Mouse (Mus musculus): ENCODE data around the gene Mbd6. TPM values are rescaled to one million over a fixed set of nuclear protein-coding genes. Genes with fewer than 3 reads are reported as not detected.
A peak's percentile ranks its signal among the peaks of the same experiment; 100 is the strongest.

Mbd6 gene
- total RNA-seq, 2 experiments from 2014 or later: 42.2 to 52.4 TPM

DNA sequence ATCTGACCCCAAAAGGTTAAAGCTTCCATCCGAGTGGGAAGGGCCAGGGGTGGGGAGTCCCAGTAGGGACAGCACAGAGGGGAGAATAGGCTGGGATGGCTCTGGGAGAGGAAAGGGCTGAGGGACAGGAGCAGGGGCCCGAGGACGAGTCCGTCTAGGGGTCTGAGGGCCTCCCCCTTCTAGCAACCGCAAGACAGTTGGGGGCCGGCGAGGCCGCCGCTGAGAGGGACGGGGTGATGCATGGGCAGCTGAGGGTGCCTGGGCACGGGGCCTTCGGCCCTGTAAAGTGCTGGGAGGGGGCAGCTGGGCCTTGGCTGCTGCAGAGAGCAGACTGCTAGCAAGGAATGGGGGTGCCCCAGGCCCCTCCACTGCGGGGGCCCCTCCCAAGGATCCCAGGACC is 3.2 kb downstream of the Mbd6 start:
- no peak overlapping the region for H3K27ac ChIP-seq
- H3K4me3 ChIP-seq: no peak overlapping the region
- DNase-seq (ENCODE audit: extremely low spot score in 1 of 2, low spot score in 2 of 2): no peak
- intact Hi-C loops (cut with DNase I): no loop called here
- TF ChIP-seq CTCF (IDR thresholded peaks at IDR 0.05): no peak

DNA sequence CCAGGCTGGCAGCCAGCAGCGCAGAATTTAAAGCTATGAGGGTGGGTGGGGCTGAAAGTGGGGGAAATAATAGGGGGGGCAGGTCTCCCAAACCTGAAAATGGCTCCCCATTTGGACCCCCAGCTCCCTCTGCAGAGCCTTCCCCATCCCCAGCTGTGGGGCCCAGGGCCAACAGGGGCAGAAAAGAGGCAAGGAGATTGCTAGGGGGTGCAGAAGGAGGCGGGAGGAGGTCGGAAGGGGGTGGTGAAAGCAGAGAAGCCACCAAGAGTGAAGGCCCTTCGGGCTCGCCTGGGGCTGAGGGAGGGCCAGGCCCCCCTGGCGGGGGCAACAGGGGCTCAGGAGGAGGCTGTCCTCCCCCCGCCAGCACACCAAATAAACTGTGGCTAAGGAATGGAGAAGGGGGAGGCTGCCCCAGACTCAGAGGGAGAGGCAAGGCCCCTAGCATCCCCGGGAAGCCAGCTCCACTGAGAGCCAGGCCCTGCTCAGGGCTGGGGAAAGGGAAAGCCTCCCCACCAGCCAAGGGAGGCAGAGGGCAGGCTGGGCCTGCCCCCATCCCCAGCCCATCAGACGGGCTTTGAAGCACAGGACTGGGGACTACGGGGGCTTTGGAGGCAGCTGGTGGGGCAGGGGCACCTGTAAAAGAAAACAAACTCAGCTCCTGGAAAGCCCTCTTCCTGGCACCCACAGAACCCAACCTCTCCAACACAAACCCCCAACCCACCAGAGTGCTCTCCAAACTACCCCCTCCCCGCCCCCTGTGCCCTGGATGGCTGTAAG is 3.9 kb downstream of the Mbd6 start:
- DNase-seq (ENCODE audit: extremely low spot score in 1 of 2, low spot score in 2 of 2): no peak
- no peak for TF ChIP-seq CTCF (IDR thresholded peaks at IDR 0.05)
- Histone ChIP-seq H3K4me3 (no peak overlapping the region), H3K27ac (no peak overlapping the region)
- intact Hi-C loops (cut with DNase I): no loop called here

DNA sequence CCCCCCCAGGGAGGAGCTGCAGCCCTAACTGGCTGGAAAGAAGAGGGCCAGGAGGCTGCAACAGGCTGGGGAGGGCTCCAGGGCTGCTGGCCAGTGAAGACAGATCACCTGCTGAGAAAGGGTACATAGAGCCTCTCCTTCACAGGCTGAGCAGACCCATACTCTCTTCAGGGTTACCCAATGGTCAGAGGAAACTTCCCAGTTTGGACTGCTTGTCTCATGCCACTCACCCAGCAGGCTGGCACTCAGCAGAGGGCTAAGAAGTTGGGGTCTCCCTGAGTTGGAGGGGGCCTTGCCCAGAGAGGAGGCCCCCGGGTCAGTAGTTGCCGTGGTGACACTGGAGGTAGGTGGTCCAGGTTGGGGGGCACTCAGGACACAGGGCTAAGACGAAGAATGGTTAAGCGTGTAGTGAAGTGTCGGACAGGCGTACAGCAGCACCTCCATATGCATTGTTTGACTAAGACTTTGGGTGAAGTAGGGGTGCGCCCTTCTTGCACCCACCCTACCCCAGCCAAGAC is 4.7 kb downstream of the Mbd6 start:
- intact Hi-C loops (cut with DNase I): no loop called here
- no peak for TF ChIP-seq CTCF (IDR thresholded peaks at IDR 0.05)
- H3K27ac ChIP-seq: no peak overlapping the region

DNA sequence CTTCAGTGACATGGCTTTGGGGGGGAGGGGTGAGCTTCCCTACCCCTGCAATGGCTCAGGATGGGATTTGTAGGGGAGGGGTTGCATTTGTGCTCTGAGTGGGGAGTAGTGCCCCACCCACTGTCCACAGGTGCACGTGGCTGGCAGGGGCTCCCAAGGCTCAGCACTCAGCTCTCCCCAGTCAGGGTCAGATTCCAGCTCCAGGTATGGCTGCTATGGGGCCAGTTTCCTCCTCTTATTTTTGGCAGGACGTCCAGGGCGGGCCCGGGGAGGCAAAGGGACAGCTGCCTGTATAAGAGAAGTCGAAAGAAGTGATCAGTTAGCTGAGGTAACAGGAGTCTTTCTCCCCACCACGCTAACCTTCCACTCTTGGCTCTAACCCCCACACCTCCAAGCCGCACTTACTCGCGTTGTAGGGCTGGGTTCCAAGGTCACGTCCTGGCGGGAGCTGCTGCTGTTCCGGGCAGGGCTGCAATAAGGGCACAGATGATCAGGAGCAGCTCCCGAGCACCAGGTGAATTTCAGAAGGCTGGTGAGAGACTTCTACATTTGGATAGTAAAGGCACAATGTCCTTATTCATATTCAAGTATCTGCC is 6.1 kb downstream of the Mbd6 start:
- Histone ChIP-seq H3K4me3 (no peak overlapping the region), H3K27ac (no peak overlapping the region)
- no peak for TF ChIP-seq CTCF (IDR thresholded peaks at IDR 0.05)
- no peak for DNase-seq (ENCODE audit: extremely low spot score in 1 of 2, low spot score in 2 of 2)
- intact Hi-C loops (cut with DNase I): no loop called here

More for the DNA sequence above, 4.7 kb downstream of the Mbd6 start:
- DNase-seq (ENCODE audit: extremely low spot score in 1 of 2, low spot score in 2 of 2): no peak
- H3K4me3 ChIP-seq: no peak overlapping the region

DNA sequence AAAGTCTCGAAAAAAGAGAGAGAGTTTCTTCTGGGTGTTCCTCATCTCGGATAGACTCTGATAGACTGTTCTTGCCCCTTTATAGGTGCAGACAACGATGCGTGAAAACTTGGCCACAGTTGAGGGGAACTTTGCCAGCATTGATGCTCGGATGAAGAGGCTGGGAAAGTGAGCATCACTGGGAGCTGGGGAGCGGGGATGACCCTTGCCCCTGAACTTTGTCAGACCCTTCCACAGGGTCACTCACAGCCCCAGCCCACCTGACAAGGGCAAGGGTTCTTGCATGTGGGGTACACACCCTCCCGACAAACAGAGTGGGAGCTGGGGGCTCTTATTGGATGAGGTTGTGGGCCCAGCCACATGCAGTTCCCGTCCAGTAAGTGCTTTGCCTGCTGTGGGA is 7.5 kb downstream of the Mbd6 start:
- no peak overlapping the region for H3K4me3 ChIP-seq
- no peak for DNase-seq (ENCODE audit: extremely low spot score in 1 of 2, low spot score in 2 of 2)
- TF ChIP-seq CTCF (IDR thresholded peaks at IDR 0.05): no peak
- H3K27ac ChIP-seq: no peak overlapping the region
- intact Hi-C loops (cut with DNase I): no loop called here

DNA sequence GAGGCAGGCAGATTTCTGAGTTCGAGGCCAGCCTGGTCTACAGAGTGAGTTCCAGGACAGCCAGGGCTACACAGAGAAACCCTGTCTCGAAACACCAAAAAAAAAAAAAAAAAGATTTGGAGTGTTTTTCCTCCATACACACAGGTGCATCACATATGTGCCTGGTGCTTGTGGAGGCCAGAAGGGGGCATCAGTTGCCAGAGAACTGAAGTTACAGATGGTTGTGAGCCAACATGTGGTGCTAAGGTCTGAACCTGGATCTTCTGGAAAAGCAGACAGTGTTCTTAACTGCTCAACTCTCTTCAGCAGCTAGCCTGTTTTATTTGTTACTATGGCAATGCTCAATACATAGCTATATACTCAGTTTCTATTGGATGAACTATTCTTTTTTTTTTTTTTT is 9.1 kb downstream of the Mbd6 start:
- DNase-seq (ENCODE audit: extremely low spot score in 1 of 2, low spot score in 2 of 2): no peak
- H3K4me3 ChIP-seq: no peak overlapping the region
- no peak; the same call in 1 of the 2 replicates for TF ChIP-seq CTCF (IDR thresholded peaks at IDR 0.05)
- no peak overlapping the region for H3K27ac ChIP-seq
- intact Hi-C loops (cut with DNase I): no loop called here

DNA sequence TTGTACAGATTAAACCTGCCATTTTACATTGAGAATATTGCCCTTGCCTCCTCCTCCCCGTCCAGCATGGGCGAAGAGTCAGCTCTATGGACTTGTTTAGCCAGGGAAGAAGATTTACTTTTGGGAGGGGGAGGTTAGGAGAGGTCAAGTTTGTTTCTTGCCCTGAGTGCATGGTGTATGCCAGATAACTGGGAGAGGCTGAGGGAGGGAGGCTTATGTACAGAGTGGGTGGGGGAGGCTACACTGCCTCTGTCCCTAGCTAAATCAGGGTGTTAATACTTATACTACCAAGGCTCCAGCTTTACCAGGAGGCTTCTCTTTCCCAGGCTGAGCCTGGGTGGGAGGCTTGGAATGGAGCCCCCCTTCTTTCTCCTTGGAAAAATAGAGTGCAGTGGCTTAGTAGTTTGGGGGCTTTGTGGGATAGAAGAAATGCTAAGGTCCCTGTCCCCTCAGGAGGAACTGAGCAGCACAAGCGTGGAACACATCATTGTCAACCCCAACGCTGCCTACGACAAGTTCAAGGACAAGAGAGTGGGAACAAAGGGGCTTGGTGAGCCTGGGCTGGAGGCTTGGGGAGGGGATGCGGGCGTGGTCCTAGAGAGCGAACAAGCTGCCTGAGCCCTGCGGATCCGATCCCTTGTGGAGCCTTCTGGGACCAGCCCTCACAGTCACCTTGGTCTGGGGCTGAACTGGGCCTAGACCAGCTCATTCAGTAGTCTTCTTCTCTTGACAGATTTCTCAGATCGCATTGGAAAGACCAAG is 14.4 kb downstream of the Mbd6 start:
- no peak for TF ChIP-seq CTCF (IDR thresholded peaks at IDR 0.05)
- no peak for DNase-seq (ENCODE audit: extremely low spot score in 1 of 2, low spot score in 2 of 2)
- Histone ChIP-seq H3K27ac (no peak overlapping the region), H3K4me3 (no peak overlapping the region)
- intact Hi-C loops (cut with DNase I): no loop called here

DNA sequence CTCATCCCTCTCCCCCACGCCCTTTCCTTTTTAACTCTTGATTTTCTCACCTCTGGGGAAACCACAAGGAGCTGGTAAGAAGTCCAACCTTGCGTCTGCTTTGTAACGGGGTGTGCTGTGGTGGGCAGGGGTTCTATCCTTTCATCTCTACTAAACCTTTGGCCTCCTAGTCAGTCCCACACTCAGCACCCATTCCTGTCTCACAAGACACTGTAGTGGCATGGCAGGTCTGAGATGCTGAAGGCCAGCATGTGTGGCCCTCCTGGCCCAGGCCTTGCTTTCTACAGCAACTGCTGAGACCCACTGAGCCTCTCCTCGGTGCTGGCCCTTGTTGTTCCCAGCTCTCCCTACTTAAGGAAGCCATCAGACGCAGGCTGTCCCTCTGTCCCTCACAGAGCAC is 16.4 kb downstream of the Mbd6 start:
- H3K27ac ChIP-seq: no peak overlapping the region
- H3K4me3 ChIP-seq: no peak overlapping the region
- no peak for TF ChIP-seq CTCF (IDR thresholded peaks at IDR 0.05)
- intact Hi-C loops (cut with DNase I): no loop called here
- no peak for DNase-seq (ENCODE audit: extremely low spot score in 1 of 2, low spot score in 2 of 2)

DNA sequence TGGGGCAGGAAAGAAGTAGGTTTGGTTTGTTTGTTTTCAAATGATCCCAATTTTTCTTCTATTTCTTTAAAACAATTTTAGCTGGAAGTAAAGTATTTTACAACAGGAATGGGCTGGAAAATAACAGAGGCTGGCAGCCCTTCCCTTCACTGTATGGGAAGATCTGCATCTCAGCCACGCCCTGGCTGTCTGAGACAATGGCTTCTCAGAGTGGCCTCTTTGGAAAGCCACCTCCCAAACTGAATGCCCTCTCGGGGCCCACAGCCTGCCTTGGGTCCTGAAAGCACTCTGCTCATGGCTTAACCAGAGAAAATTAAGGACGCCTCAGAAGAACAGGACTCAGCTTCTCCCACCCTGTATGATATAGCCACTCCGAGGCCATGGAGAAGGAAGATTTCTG is 18.9 kb downstream of the Mbd6 start:
- 0 out of 2 replicates have a peak overlapping the region, but pooled peaks have one; percentile 10 for H3K27ac ChIP-seq
- intact Hi-C loops (cut with DNase I): no loop called here
- no peak overlapping the region for H3K4me3 ChIP-seq
- no peak for DNase-seq (ENCODE audit: extremely low spot score in 1 of 2, low spot score in 2 of 2)
- no peak for TF ChIP-seq CTCF (IDR thresholded peaks at IDR 0.05)

DNA sequence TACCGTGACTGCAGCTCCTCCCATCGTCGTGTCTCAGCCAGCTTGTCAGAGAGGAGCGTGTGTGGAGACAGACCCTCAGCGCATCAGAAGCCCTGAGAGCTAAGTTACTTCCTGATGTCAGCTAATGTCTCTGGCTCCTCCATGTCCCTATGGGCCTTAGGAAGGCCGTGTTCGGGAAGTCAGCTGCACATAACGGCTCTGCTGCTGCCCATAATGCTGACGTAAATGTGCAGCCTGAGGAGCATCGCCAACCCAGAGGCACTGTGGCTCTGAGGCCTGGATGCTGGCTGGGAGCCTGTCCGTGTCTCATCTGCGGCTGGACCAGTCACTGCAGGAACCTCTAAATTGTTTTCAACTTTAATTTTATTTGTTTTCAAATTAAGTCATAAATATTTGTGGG is 19.8 kb downstream of the Mbd6 start:
- TF ChIP-seq CTCF (IDR thresholded peaks at IDR 0.05): no peak
- intact Hi-C loops (cut with DNase I): no loop called here
- no peak for DNase-seq (ENCODE audit: extremely low spot score in 1 of 2, low spot score in 2 of 2)
- Histone ChIP-seq H3K27ac (no peak overlapping the region), H3K4me3 (0 out of 2 replicates have a peak overlapping the region, but pooled peaks have one; percentile 7)

DNA sequence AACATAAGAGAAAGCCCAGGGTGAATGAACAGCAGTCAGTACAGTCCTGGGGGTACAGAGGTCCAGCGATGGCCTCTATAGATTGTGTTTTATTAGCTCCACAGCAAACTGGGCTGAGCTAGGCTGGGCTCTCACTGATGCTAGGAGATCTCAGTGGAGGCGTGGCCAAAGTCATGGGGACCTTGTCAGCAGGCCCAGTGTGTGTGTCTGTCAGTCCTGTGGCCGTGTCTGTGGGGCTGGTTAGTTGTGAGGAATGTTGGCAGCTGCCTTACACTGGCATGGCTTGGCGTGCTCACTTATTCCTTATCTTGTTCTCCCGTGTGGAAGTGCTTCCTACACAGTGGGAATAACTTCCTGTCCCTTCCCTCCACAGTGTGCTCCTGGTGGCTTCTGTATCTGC is 20.4 kb downstream of the Mbd6 start:
- no peak for DNase-seq (ENCODE audit: extremely low spot score in 1 of 2, low spot score in 2 of 2)
- no peak for TF ChIP-seq CTCF (IDR thresholded peaks at IDR 0.05)
- Histone ChIP-seq H3K4me3 (no peak overlapping the region), H3K27ac (no peak overlapping the region)
- intact Hi-C loops (cut with DNase I): no loop called here

DNA sequence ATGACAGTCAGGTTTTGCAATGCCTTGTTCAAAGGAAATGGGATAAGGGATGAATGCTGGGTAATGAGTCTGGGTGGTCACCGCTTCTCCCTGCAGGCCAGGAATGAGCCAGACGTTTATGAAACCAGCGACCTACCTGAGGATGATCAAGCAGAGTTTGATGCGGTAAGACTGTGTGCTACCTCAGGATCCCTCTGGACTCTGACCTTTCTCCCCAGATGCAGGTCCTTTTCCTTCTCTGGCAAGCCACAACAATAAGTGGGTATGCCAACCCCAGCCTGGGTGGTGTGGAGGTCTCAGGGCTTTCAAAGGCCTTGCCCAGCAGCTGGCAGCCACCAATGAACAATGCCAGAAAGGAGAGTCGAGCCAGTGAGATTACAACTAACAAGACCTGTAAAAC is 21.5 kb downstream of the Mbd6 start:
- no peak for DNase-seq (ENCODE audit: extremely low spot score in 1 of 2, low spot score in 2 of 2)
- H3K4me3 ChIP-seq: peak overlapping the region; percentile 64
- intact Hi-C loops (cut with DNase I): no loop called here
- no peak for TF ChIP-seq CTCF (IDR thresholded peaks at IDR 0.05)
- peak overlapping the region; percentile 97; the same call in 1 of the 2 replicates for H3K27ac ChIP-seq

All from left cerebral cortex, adult 2 months (tissue).